Mouse (Mus musculus) embryonic facial prominence, embryonic 10.5 days (tissue): ENCODE data around the gene Noxa1. TPM values are rescaled to one million over a fixed set of nuclear protein-coding genes. Genes with fewer than 3 reads are reported as not detected.
A peak's percentile ranks its signal among the peaks of the same experiment; 100 is the strongest.

ENCODE experiments used
- DNase-seq: peaks from one replicate; pipeline ENCODE4 v3.0.0-alpha.2; 2017; ENCODE audit warnings: low spot score
- H3K27ac ChIP-seq: fragments of 300-500 bp; sonication (generic); replicated peaks from 2 replicates; pipeline ENCODE4 v1.5.1; 2016; ENCODE audit warnings: mild to moderate bottlenecking
- H3K27me3 ChIP-seq: fragments of 300-500 bp; sonication (generic); replicated peaks from 2 replicates; pipeline ENCODE4 v1.6.1; 2016; ENCODE audit warnings: low read depth, mild to moderate bottlenecking; ENCODE audit not compliant: poor library complexity, severe bottlenecking
- H3K36me3 ChIP-seq: fragments of 300-500 bp; sonication (generic); replicated peaks from 2 replicates; pipeline ENCODE4 v1.6.1; 2016; ENCODE audit warnings: mild to moderate bottlenecking, moderate library complexity
- H3K4me1 ChIP-seq: fragments of 300-500 bp; sonication (generic); 2 replicates; pipeline ENCODE4 v1.6.1; 2016
- H3K4me3 ChIP-seq: fragments of 300-500 bp; sonication (generic); 2 replicates; pipeline ENCODE4 v1.5.1; 2016; ENCODE audit warnings: mild to moderate bottlenecking, moderate library complexity
- H3K9me3 ChIP-seq: fragments of 300-500 bp; sonication (generic); 2 replicates; pipeline ENCODE4 v1.6.1; 2016; ENCODE audit warnings: mild to moderate bottlenecking
- WGBS: fragments of 180-500 bp; shearing (Covaris S2); methylation state at CpG from one replicate; pipeline ENCODE4 v1.1.7; 2016; 5-methylcytosine and 5-hydroxymethylcytosine counted together
- microRNA-seq: library from miRNA; unstranded; fragments of <30 nt; microRNA quantifications from one replicate; pipeline ENCODE4, GENCODE M21; 2017
- polyA plus RNA-seq: library from polyadenylated mRNA; unstranded; fragments of >200 nt; fragmentation: Nextera tagmentation; extraction: Ambion mirVana; gene quantifications from 2 replicates; pipeline ENCODE4 v1.2.1, GENCODE M21; 2016

Noxa1 gene
- polyA plus RNA-seq, 1 experiment from 2014 or later, result 0.24 TPM

DNA sequence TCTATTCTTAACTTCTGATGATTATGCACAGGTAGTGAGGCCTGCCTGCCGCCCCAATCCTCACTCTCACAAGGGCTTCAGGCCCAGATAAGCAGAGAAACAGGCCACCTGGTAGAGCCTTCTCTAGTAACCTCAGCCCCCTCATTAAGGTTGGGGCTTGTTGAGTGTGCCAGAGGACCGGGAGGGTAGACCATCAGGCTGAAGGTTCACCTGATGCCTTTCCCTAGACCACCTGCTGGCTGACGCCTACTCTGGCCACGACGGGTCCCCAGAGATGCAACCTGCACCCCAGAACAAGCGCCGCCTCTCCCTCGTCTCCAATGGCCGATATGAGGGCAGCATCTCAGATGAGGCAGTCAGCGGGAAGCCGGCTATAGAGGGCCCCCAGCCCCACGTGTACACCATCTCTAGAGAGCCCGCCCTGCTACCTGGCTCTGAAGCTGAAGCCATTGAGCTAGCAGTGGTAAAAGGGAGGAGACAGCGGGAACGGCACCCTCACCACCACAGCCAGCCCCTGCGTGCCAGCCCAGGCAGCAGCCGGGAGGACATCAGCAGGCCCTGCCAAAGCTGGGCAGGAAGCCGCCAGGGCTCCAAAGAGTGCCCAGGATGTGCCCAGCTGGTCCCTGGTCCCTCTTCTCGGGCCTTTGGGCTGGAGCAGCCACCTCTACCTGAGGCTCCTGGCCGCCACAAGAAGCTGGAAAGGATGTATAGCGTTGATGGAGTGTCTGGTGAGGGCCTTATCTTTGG lies 39.4 kb downstream of the Noxa1 start:
- Histone ChIP-seq H3K27me3 (no peaks in the 10 kb centered on the region), H3K4me3 (peak overlapping the region; percentile 95), H3K9me3 (no peaks in the 10 kb centered on the region), H3K4me1 (peaks cover 24% of the 10 kb centered on the region), H3K36me3 (peaks cover 52% of the 10 kb centered on the region), H3K27ac (no peak overlapping the region)
- WGBS, result 89% methylated on average over 21 of the region's 21 CpGs
- DNase-seq, result no peak

DNA sequence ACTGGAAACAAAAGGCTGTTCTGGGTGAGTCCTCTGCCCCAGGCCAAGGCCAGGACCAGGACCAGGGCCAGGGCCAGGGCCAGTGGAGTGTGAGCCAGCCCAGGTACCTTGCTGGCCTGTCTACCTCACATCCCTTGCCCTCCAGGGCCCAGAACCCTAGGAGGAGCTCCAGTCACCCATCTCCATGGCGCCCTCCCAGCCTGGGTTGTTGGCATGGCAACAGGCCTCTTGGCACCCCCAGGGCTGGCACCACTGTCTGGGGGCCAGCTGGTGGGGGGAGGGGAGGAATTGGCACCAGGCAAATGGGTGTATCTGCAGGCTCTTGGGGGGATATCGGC lies 39.9 kb downstream of the Noxa1 start:
- Histone ChIP-seq H3K27me3 (no peaks in the 10 kb centered on the region), H3K4me3 (peak overlapping the region; percentile 95), H3K27ac (peak overlapping the region; percentile 92), H3K9me3 (no peaks in the 10 kb centered on the region), H3K4me1 (peaks cover 24% of the 10 kb centered on the region), H3K36me3 (peaks cover 46% of the 10 kb centered on the region)
- DNase-seq, result peak; percentile 25
- WGBS, result 74% methylated on average over 2 of the region's 2 CpGs

DNA sequence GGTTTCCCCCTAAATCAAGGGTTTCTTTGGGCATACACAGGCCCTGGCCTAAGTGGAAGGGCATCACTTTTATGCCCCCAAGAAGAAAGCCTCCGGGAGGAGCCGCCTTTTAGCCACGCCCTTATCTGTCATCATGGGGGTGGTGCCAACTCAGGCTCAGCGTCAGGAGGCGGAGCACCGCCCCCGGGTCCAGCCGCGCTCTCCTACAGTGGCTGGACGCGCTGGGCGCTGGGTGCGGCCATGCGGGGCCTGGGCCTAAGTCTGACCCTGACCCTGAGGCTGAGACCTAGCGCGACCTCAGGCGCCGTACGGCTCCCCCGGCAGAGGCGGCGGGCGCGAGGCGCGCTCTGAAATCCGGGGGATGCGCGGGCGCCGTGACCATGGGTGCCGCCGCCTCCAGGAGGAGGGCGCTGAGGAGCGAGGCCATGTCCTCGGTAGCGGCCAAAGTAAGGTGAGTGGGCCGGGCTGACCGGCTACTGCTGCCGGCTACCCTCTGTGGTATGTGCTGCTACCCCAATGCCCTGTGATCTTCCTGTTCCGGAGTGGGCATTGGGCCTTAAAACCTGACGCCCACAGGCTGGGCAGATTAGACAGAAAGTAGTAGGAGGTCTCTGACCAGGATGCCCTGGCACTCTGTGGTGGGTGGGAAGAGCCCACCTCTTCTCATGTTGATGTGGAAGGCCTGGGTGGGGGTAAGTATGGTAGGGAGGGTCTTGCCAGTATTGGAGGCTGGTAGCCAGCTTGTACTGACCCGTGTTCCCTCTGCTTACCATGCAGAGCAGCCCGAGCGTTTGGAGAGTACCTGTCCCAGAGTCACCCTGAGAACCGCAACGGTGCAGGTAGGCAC lies 40.5 kb downstream of the Noxa1 start, which contains the start of gene Nsmf:
Nsmf (plus strand) TSS at position 135 of the 847 bp plus-strand sequence.
- 5% methylated on average over 47 of the region's 47 CpGs for WGBS
- peak; percentile 89 for DNase-seq
- Histone ChIP-seq H3K27ac (peak within 1 kb of the TSS; percentile 92), H3K36me3 (peaks cover 40% of the 10 kb centered on the region), H3K4me3 (peak within 1 kb of the TSS; percentile 95), H3K4me1 (peaks cover 24% of the 10 kb centered on the region), H3K27me3 (no peaks in the 10 kb centered on the region), H3K9me3 (no peaks in the 10 kb centered on the region)

DNA sequence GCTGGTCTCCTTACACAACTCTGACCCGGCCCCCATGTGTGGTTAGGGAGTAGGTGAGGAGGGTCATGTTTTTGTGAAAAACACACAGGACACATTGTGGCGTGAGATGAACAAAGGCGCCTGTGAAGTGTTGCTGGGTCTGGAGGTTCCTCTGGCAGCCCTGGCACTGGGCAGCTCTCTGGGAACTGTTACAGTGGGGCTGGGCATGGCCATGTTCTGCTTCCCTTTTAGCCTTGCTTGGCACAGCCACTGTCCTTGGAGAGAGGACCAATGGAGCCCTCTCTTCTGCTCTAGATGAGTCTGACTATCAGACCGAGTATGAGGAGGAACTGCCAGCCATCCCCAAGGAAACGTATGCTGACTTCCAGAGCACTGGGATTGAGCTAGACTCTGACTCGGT lies 41.8 kb downstream of the Noxa1 start:
- Histone ChIP-seq H3K9me3 (no peaks in the 10 kb centered on the region), H3K27ac (no peak overlapping the region), H3K4me1 (peaks cover 24% of the 10 kb centered on the region), H3K4me3 (no peak overlapping the region), H3K27me3 (no peaks in the 10 kb centered on the region), H3K36me3 (peaks cover 27% of the 10 kb centered on the region)
- WGBS, result 95% methylated on average over 6 of the region's 6 CpGs
- no peak for DNase-seq

DNA sequence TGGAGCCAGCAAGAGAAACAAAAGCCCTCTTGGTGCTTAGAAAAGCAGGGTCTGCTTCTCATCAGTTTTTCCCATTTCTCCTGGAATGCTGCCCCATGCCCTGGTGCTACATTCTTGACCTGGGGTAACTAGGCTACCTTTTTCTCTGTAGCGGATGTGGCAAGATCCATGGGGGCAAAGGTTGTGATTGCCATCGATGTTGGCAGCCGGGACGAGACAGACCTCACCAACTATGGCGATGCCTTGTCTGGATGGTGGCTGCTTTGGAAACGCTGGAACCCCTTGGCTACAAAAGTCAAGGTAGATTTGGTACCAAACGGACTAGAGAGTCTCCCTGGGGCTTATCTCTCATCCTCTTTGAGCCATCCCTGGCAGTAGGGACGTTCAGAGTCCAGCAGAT lies 43.5 kb downstream of the Noxa1 start:
- DNase-seq, result no peak
- 85% methylated on average over 8 of the region's 8 CpGs for whole genome bisulfite sequencing
- peaks cover 13% of the 10 kb centered on the region for H3K36me3 ChIP-seq
- H3K27ac ChIP-seq, result no peak overlapping the region
- peaks cover 24% of the 10 kb centered on the region for H3K4me1 ChIP-seq
- no peak overlapping the region for H3K4me3 ChIP-seq
- H3K27me3 ChIP-seq, result no peaks in the 10 kb centered on the region
- no peaks in the 10 kb centered on the region for H3K9me3 ChIP-seq

DNA sequence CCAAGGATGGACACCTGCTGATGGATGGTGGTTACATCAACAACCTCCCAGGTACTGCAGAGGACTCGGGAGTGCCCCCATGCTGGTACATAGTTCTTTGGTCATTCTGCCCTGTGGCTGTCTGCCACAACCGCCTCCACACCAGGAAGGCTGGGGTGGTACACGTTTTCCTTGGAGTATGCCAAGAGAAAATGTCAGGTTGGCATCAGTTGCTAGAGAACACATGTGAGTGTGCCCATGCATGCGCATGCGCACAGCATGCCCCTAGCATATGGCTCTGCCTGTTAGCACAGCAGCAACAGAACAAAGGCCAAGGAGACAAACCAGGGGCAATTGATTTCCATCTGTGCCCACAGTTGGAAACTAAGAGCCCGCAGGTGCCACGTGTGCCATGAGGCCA lies 44.0 kb downstream of the Noxa1 start:
- WGBS, result 92% methylated on average over 7 of the region's 7 CpGs
- Histone ChIP-seq H3K4me3 (no peak overlapping the region), H3K36me3 (peaks cover 9% of the 10 kb centered on the region; the same call in 1 of the 2 replicates), H3K27me3 (no peaks in the 10 kb centered on the region), H3K4me1 (peaks cover 22% of the 10 kb centered on the region), H3K9me3 (no peaks in the 10 kb centered on the region), H3K27ac (no peak overlapping the region)
- no peak for DNase-seq

DNA sequence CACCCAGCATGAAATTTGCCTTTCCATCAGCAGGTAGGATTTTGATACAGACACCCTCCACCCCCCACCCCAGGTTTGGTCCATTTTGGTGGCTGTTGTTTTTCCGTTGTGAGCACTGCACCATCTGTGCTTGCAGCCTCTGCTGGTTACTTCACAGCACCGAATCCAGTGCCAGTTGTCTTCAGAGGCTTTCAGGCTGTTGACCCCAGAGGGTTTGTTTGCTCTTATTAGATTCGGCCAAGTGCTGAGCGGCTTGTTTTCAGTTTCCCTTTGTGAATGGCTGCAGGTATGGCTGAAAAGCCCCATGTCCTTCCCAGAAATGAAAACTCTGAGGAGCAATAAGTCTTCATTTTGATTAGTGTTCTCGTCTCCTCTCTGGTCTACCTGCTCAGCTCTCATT lies 54.9 kb downstream of the Noxa1 start:
- WGBS, result 83% methylated on average over 5 of the region's 5 CpGs
- Histone ChIP-seq H3K27ac (no peak overlapping the region), H3K36me3 (no peaks in the 10 kb centered on the region), H3K4me1 (no peaks in the 10 kb centered on the region), H3K27me3 (no peaks in the 10 kb centered on the region), H3K4me3 (no peak overlapping the region), H3K9me3 (no peaks in the 10 kb centered on the region)
- DNase-seq, result no peak

Small RNAs within 50 kb of the gene (microRNA-seq; reads per million reads assigned to microRNA genes)
- gene Gm24328, result not detected
- gene Mir7664, result not detected

Other genes starting within 250 kb of the Noxa1 start
- gene Ehmt1, start 175.5 kb downstream of the Noxa1 start, polyA plus RNA-seq, result 157 and 163 TPM in 2 replicates
- 18.7 and 21.9 TPM in 2 replicates for gene Arrdc1, start 159.9 kb downstream of the Noxa1 start, polyA plus RNA-seq
- 25.3 and 25.6 TPM in 2 replicates for gene Zmynd19, start 145.4 kb downstream of the Noxa1 start, polyA plus RNA-seq
- 34.9 and 35.0 TPM in 2 replicates for gene Dph7, start 132.7 kb downstream of the Noxa1 start, polyA plus RNA-seq
- gene Mrpl41, start 120.1 kb downstream of the Noxa1 start, polyA plus RNA-seq, result 124 and 127 TPM in 2 replicates
- gene Pnpla7, start 119.1 kb downstream of the Noxa1 start, polyA plus RNA-seq, result 5.6 and 6.1 TPM in 2 replicates
- 67.3 and 68.6 TPM in 2 replicates for gene Nsmf, start 40.8 kb downstream of the Noxa1 start, polyA plus RNA-seq
- not detected in 2 replicates for gene Entpd8, start 14.8 kb downstream of the Noxa1 start, polyA plus RNA-seq
- 19.8 and 26.6 TPM in 2 replicates for gene Nrarp, start 85.6 kb upstream of the Noxa1 start, polyA plus RNA-seq
- gene Tor4a, start 101.7 kb upstream of the Noxa1 start, polyA plus RNA-seq, result 2.2 and 2.4 TPM in 2 replicates
- 124 and 125 TPM in 2 replicates for gene Nelfb, start 116.3 kb upstream of the Noxa1 start, polyA plus RNA-seq
- not detected in 2 replicates for gene Stpg3, start 119.5 kb upstream of the Noxa1 start, polyA plus RNA-seq
- gene Fam166a, start 123.6 kb upstream of the Noxa1 start, polyA plus RNA-seq, result 0.74 and 1.4 TPM in 2 replicates
- 562 and 601 TPM in 2 replicates for gene Tubb4b, start 129.6 kb upstream of the Noxa1 start, polyA plus RNA-seq
- gene Slc34a3, start 139.2 kb upstream of the Noxa1 start, polyA plus RNA-seq, result not detected in 2 replicates
- not detected in 2 replicates for gene Rnf224, start 141.6 kb upstream of the Noxa1 start, polyA plus RNA-seq
- 15.1 and 16.4 TPM in 2 replicates for gene Rnf208, start 147.1 kb upstream of the Noxa1 start, polyA plus RNA-seq
- 0.59 TPM in 1 of 2 replicates, not detected in the other for gene Cysrt1, start 147.3 kb upstream of the Noxa1 start, polyA plus RNA-seq
- gene AL732309.1, start 151.7 kb upstream of the Noxa1 start, polyA plus RNA-seq, result 6.3 and 7.9 TPM in 2 replicates
- 15.2 and 18.3 TPM in 2 replicates for gene Tmem203, start 160.3 kb upstream of the Noxa1 start, polyA plus RNA-seq
- 8.0 and 9.0 TPM in 2 replicates for gene Tprn, start 167.5 kb upstream of the Noxa1 start, polyA plus RNA-seq
- 228 and 238 TPM in 2 replicates for gene Ssna1, start 177.3 kb upstream of the Noxa1 start, polyA plus RNA-seq
- 147 and 151 TPM in 2 replicates for gene Anapc2, start 177.3 kb upstream of the Noxa1 start, polyA plus RNA-seq
- not detected in 2 replicates for gene Tmem210, start 193.0 kb upstream of the Noxa1 start, polyA plus RNA-seq
- gene Lrrc26, start 194.8 kb upstream of the Noxa1 start, polyA plus RNA-seq, result not detected in 2 replicates
- 0.89 and 1.4 TPM in 2 replicates for gene Grin1, start 224.0 kb upstream of the Noxa1 start, polyA plus RNA-seq
- gene Man1b1, start 237.2 kb upstream of the Noxa1 start, polyA plus RNA-seq, result 50.4 and 51.9 TPM in 2 replicates